Mouse (Mus musculus) midbrain, embryonic 11.5 days (tissue): Measurements from ENCODE around the gene Tbc1d9b. TPM values are rescaled to one million over a fixed set of nuclear protein-coding genes. Genes with fewer than 3 reads are reported as not detected.

Experiments
- ATAC-seq: fragments of 200-750 bp; cut with Nextera tagmentation; 2 replicates; pipeline ENCODE4 v1.8.0; 2017; ENCODE audit warnings: moderate TSS enrichment, moderate library complexity; ENCODE audit not compliant: low FRiP score
- DNase-seq: peaks from one replicate; pipeline ENCODE4 v3.0.0; 2015; ENCODE audit warnings: low spot score; ENCODE audit errors: missing footprints
- H3K27ac ChIP-seq: fragments of 300-500 bp; sonication (generic); 2 replicates; pipeline ENCODE4 v1.5.1; 2014; ENCODE audit warnings: low read depth, low read length
- H3K27me3 ChIP-seq: fragments of 300-500 bp; sonication (generic); 2 replicates; pipeline ENCODE4 v1.6.1; 2014; ENCODE audit warnings: mild to moderate bottlenecking, low read length, moderate library complexity, mixed read lengths; ENCODE audit not compliant: control insufficient read depth, insufficient read depth
- H3K36me3 ChIP-seq: fragments of 300-500 bp; sonication (generic); 2 replicates; pipeline ENCODE4 v1.6.1; 2014; ENCODE audit warnings: mild to moderate bottlenecking, low read length, moderate library complexity, mixed read lengths; ENCODE audit not compliant: control insufficient read depth, insufficient read depth
- H3K4me1 ChIP-seq: fragments of 300-500 bp; sonication (generic); 2 replicates; pipeline ENCODE4 v1.6.1; 2014; ENCODE audit warnings: low read length; ENCODE audit not compliant: control insufficient read depth, insufficient read depth
- H3K4me2 ChIP-seq: fragments of 300-500 bp; sonication (generic); 2 replicates; pipeline ENCODE4 v1.6.1; 2014; ENCODE audit warnings: mild to moderate bottlenecking, moderate library complexity
- H3K4me3 ChIP-seq: fragments of 300-500 bp; sonication (generic); 2 replicates; pipeline ENCODE4 v1.5.1; 2014; ENCODE audit warnings: low read depth, low read length
- H3K9ac ChIP-seq: fragments of 300-500 bp; sonication (generic); 2 replicates; pipeline ENCODE4 v1.6.1; 2014; ENCODE audit warnings: low read length
- H3K9me3 ChIP-seq: fragments of 300-500 bp; sonication (generic); 2 replicates; pipeline ENCODE4 v1.6.1; 2016; ENCODE audit warnings: low read length; ENCODE audit not compliant: control insufficient read depth
- WGBS: fragments of 180-500 bp; shearing (Covaris S2); extraction: QIAGEN DNeasy Blood & Tissue Kit; methylation state at CpG from one replicate; pipeline ENCODE4 v1.1.7; 2014; 5-methylcytosine and 5-hydroxymethylcytosine counted together
- polyA plus RNA-seq: library from polyadenylated mRNA; unstranded; fragments of >200 nt; fragmentation: Nextera tagmentation; extraction: Ambion mirVana; gene quantifications from 2 replicates; pipeline ENCODE4 v1.2.1, GENCODE M21; 2014

Tbc1d9b gene
- polyA plus RNA-seq, 1 experiment from 2014 or later: 30.0 TPM

DNA sequence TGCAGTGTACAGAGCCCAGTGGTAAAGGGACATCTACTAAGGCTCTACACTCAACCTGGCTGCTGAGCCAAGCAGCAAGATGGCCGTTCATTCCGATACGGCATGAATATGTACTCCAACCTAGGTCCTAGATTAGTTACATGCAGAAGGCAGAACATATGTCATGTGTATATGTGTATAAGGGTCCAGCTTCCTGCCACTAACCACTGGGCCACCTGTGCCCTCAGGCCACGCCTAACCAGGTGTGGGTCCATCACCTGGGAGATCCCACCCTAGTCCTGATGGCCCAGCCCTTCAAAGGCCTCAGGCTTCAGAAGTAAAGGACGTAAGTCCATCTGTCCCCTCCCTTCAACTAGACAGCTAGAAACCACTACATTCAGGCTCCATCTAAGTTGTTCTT, 76.8 kb downstream of the Tbc1d9b start:
- Histone ChIP-seq H3K4me1 (peaks cover 9% of the 10 kb centered on the region), H3K9me3 (no peaks in the 10 kb centered on the region), H3K4me2 (no peak overlapping the region), H3K9ac (no peak overlapping the region), H3K4me3 (no peak overlapping the region), H3K27ac (no peak overlapping the region), H3K27me3 (no peaks in the 10 kb centered on the region), H3K36me3 (peaks cover 6% of the 10 kb centered on the region)
- ATAC-seq (no peak), DNase-seq (no peak)
- 95% methylated on average over 5 of the region's 5 CpGs for WGBS

DNA sequence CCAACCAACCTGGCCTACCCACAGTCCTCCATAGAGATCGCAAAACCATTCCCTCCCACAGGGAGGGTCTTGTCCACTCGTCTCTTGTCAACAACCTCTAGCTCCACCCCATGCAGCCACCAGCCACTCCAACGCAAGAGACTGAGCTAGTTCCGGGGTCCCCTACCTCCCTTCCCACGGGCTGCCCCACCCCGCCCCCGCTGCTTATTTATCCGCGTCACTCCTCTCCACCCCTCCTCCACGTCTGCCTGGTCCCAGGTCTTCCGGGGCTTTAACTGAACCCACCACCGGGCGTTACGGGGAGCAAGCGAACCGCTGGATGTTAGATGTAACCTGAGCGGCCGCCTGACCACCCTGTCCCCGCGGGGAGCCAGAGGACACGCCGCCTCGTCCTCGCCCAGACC, 78.9 kb downstream of the Tbc1d9b start:
- Histone ChIP-seq H3K4me2 (peak overlapping the region; percentile 61), H3K4me1 (peaks cover 9% of the 10 kb centered on the region), H3K27ac (peak overlapping the region; percentile 71), H3K9me3 (no peaks in the 10 kb centered on the region), H3K27me3 (no peaks in the 10 kb centered on the region), H3K9ac (peak overlapping the region; percentile 71), H3K36me3 (peaks cover 6% of the 10 kb centered on the region; the same call in 1 of the 2 replicates), H3K4me3 (peak overlapping the region; percentile 50)
- DNase-seq: peak; percentile 98
- ATAC-seq: peak; percentile 95
- WGBS: under 1% methylated on average over 24 of the region's 24 CpGs

DNA sequence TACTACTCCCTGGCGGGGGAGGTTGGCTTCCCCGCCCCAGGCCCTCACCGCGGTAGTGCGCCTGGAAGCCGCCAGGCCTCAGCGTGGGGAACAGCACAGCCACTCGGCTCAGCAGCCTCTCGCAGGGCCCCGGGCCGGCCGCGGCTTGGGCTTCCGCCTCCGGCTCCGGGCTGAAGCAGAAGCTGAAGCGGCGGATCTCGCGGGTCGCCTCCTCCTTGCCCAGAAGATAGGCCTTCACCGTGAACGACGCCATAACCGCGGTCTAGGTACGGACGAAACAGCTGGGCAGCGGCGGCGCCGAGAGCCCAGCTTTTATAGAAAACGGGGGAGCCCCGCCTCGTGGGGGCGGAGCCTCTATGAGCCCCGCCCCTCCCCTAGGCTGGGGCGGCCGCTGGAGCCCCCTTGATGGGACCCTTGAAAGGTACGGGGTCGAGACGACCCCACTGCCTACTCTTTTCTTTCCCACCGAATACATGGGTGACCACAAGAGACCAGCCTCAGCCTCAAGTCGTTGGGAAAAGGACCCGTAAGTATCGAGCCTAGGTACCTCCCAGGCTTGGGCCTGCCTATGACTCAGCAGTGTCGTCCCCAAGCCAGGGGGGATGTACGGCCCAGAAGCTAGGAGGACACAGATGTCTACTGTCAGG, 79.4 kb downstream of the Tbc1d9b start, which contains the start of the genes Sqstm1 and Mgat4b:
Gene Sqstm1, minus strand, starts transcription at position 323 of the 647 bp plus-strand sequence.
Gene Mgat4b, plus strand, starts transcription at position 386 of the 647 bp plus-strand sequence.
- H3K36me3 ChIP-seq: peaks cover 6% of the 10 kb centered on the region; the same call in 1 of the 2 replicates
- peak; percentile 83 for ATAC-seq

DNA sequence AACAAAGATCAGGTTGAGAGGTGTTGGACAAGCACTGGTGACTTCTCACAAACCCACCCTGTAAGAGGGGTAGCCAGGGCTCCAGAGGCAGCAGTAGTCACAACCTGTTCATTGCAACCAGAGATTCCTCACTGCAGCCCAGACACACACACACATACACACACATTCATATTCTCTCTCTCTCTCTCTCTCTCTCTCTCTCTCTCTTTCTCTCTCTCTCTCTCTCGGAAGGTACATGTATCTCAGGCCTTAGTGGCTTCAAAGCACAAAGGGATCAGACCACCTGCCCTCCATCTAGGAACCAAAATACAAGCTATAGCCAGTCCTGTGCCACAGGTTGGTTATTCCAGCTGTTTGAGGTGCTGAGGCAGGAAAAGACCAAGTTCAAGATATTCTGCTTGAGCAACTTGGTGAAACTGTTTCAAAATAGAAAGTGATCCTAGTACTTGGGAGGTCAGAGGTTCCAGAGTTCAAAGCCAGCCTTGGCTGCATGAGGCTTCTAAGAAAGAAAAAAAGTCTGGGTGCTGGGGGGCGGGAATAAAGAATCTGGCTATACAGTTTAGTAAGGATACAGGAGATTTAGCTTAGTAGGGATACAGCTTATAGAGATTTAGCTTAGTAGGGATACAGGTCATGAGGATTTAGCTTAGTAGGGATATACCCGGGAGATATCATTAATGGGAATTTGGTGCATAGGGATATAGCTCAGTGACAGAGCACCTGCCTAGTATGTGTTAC, 80.3 kb downstream of the Tbc1d9b start:
- Histone ChIP-seq H3K9ac (peak overlapping the region; percentile 31; the same call in 1 of the 2 replicates), H3K27me3 (no peaks in the 10 kb centered on the region), H3K4me3 (peak overlapping the region; percentile 50; the same call in 1 of the 2 replicates), H3K4me2 (peak overlapping the region; percentile 61), H3K36me3 (peaks cover 6% of the 10 kb centered on the region; the same call in 1 of the 2 replicates), H3K4me1 (peaks cover 11% of the 10 kb centered on the region), H3K9me3 (no peaks in the 10 kb centered on the region), H3K27ac (no peak overlapping the region)
- no peak for DNase-seq
- no peak for ATAC-seq
- whole genome bisulfite sequencing: 94% methylated on average over 3 of the region's 3 CpGs

More for the DNA sequence above, 79.4 kb downstream of the Tbc1d9b start, which contains the start of the genes Sqstm1 and Mgat4b:
- peak; percentile 99 for DNase-seq
- H3K4me1 ChIP-seq: peaks cover 11% of the 10 kb centered on the region
- peak within 1 kb of the TSS; percentile 71 for H3K9ac ChIP-seq
- WGBS: 1% methylated on average over 48 of the region's 48 CpGs
- H3K4me3 ChIP-seq: peak within 1 kb of the TSS; percentile 50
- H3K4me2 ChIP-seq: peak within 1 kb of the TSS; percentile 61
- peak within 1 kb of the TSS; percentile 71 for H3K27ac ChIP-seq
- H3K9me3 ChIP-seq: no peaks in the 10 kb centered on the region
- H3K27me3 ChIP-seq: no peaks in the 10 kb centered on the region

DNA sequence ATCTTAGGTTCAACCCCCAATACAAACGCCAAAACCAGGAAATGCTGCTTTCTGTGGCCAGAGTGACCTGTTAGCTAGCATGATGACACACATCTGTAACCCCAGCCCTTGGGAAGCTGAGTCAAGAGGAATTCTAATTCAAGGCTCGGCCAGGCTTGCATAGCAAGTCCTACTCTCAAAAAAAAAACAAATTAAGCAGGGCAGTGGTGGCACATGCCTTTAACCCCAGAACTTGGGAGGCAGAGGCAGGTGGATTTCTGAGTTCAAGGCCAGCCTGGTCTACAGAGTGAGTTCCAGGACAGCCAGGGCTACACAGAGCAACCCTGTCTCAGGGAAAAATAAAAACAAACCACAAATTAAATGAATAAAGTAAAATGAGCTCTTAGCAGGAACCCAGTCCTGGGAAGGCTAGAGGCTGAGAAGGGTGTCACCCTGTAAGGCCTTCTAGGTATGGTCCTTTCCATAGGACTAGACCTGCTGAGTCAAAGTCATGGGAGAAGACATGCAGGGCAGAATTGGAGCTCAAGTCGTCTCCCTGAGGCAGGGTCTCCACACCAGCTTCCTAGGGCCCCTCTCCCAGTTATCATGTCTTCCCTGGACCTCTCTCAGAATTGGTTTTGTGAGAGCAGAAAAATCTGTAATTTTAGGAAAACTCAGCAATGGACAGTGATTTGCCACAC, 81.0 kb downstream of the Tbc1d9b start:
- no peak overlapping the region for H3K9ac ChIP-seq
- DNase-seq: no peak
- ATAC-seq: no peak
- no peak overlapping the region for H3K27ac ChIP-seq
- WGBS: 77% methylated on average over 3 of the region's 3 CpGs
- peaks cover under 1% of the 10 kb centered on the region; the same call in 1 of the 2 replicates for H3K36me3 ChIP-seq
- peaks cover 11% of the 10 kb centered on the region for H3K4me1 ChIP-seq
- no peaks in the 10 kb centered on the region for H3K9me3 ChIP-seq
- H3K4me2 ChIP-seq: no peak overlapping the region
- H3K4me3 ChIP-seq: no peak overlapping the region
- no peaks in the 10 kb centered on the region for H3K27me3 ChIP-seq

DNA sequence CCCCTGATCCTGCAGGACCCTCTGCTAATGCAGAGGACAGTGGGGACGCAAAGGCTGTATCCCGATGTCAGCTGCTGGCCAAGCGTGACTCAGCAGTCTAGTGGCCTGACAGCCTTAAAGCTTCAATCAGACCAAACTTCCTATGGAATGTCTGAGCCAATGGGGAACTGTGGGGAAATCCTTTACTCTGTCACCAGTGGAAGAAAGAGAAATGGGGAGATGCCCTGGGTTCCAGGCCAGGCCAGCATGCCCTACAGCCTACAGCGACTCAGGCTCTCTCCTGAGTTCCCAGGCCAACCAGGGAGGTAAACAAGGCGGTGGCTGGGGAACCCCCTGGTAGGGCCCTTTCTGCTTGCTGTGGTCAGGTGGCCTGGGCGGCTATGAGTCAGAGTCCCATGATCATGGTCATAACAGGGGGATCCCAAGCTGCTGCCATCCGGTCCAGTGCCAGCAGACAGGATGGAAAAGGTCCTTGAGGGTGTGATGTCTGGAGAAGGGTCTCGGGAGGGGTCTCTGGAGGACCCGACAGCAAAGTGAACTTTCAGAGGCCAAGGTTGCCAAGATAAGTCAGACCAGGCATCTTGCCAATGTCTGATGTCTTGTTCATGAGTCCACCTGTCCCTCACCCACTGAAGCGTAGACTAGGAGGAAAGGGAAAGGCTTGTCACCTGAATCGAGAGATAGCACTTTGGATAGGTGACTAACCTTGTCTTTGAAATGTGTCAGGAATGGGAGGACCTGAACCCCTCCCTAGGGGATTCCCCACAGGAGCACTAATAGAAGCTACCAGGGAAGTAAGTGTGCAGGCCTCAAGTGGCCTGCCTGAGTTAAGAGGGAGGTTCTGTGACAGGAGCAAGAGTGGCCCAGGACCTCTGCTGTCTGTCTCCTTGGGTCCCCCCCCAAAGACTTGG, 81.9 kb downstream of the Tbc1d9b start:
- no peak overlapping the region for H3K9ac ChIP-seq
- no peak for ATAC-seq
- DNase-seq: no peak
- WGBS: 76% methylated on average over 11 of the region's 11 CpGs
- no peaks in the 10 kb centered on the region for H3K36me3 ChIP-seq
- H3K27me3 ChIP-seq: no peaks in the 10 kb centered on the region
- peaks cover 11% of the 10 kb centered on the region for H3K4me1 ChIP-seq
- H3K27ac ChIP-seq: no peak overlapping the region
- no peak overlapping the region for H3K4me3 ChIP-seq
- H3K4me2 ChIP-seq: no peak overlapping the region
- no peaks in the 10 kb centered on the region for H3K9me3 ChIP-seq

DNA sequence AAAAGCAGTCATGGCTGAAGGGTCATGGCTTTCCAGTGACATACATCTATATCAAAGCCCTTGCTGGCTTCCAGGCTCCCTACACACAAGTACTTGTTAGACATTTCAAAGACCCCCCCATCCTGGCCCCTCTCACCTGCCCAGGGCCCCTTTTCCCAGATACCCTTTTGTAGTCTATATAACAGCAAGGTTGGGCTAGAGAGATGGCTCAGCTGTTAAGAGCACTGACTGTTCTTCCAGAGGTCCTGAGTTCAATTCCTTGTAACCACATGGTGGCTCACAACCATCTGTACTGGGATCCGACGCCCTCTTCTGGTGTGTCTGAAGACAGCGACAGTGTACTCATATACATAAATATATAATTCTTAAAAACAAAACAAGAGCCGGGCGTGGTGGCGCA, 83.4 kb downstream of the Tbc1d9b start:
- H3K9ac ChIP-seq: no peak overlapping the region
- H3K9me3 ChIP-seq: no peaks in the 10 kb centered on the region
- no peak overlapping the region for H3K27ac ChIP-seq
- WGBS: 94% methylated on average over 6 of the region's 6 CpGs
- H3K36me3 ChIP-seq: no peaks in the 10 kb centered on the region
- DNase-seq (no peak), ATAC-seq (no peak)
- H3K27me3 ChIP-seq: no peaks in the 10 kb centered on the region
- no peak overlapping the region for H3K4me2 ChIP-seq
- H3K4me1 ChIP-seq: peaks cover 8% of the 10 kb centered on the region
- H3K4me3 ChIP-seq: no peak overlapping the region

DNA sequence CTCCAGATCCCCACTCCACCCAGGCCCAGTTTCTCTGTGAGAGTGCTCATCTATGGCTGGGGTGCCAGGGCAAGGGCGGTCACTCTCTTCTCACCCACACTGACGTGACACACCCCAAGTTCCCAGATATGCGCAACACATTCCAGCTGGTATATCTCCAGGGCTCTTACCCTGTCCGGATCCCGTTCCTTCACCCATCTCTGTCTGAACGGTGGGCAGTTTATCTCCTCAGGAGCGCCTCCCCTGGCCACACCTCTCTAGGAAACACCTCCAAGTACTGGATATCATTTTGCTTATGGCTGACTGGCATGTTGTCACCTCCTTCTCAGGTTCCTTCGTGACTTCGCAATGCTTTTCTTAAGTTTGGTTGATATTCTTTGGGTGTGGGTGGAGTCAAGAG, 84.4 kb downstream of the Tbc1d9b start:
- Histone ChIP-seq H3K4me2 (no peak overlapping the region), H3K9ac (no peak overlapping the region), H3K27me3 (no peaks in the 10 kb centered on the region), H3K36me3 (no peaks in the 10 kb centered on the region), H3K9me3 (no peaks in the 10 kb centered on the region), H3K27ac (no peak overlapping the region), H3K4me1 (peaks cover 6% of the 10 kb centered on the region; the same call in 1 of the 2 replicates), H3K4me3 (no peak overlapping the region)
- ATAC-seq (no peak), DNase-seq (no peak)
- 22% methylated on average over 9 of the region's 9 CpGs for WGBS
